ENCODE assay signal across 15 mouse cellular contexts in the genomic region with DNA sequence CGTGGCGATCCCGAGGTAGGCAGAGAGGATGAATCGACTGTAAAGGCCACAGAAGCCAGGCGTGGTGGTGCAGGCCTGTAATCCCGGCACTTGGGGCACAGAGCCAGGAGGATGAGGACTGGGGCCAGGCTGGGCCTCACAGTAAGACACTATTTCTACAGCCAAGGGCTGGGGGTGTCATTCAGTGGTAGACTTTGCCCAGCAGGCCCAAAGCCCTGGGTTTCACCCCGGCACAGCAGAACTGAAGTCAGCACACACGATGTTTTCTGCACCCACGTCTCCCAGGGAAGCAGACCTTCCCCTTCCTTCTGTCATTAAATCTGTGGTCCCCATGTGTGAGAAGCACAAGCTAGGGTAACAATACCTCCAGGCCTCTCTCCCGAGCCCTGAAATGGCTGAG. TPM values are rescaled to one million over a fixed set of nuclear protein-coding genes. Genes with fewer than 3 reads are reported as not detected.
DNase-seq lines count a peak whose midpoint lies in the region; ATAC-seq and TF ChIP-seq lines count a peak whose summit lies in the region.
"Had no signal": no experiment of that assay in that cellular context is flagged by ENCODE, and none has a peak within 500 bp of the region (broad histone marks: within the 10 kb centered on the region; RNA-seq: fewer than 3 reads in every experiment).

No protein-coding gene starts in this region.

- no peak overlapping the region for H3K27ac ChIP-seq in kidney, embryonic 14.5 days (ENCODE audit: low read depth, low read length)
- peak overlapping the region; percentile 46; the same call in 1 of the 2 replicates for H3K27ac ChIP-seq in intestine, postnatal 0 days (ENCODE audit: low read depth, low read length)
- H3K27ac ChIP-seq: embryonic facial prominence, embryonic 15.5 days; hindbrain, embryonic 14.5 days had no signal

- ATAC-seq in kidney, embryonic 14.5 days (ENCODE audit: low FRiP score, low TSS enrichment), result no peak
- ATAC-seq in intestine, postnatal 0 days, result peak; percentile 52
- no peak for ATAC-seq in megakaryocyte-erythroid progenitor cell, adult 5-6 weeks (replicated peaks; ENCODE audit: low FRiP score, low TSS enrichment, poor library complexity, severe bottlenecking)
- ATAC-seq: Patski had no signal

- no peaks in the 10 kb centered on the region for H3K36me3 ChIP-seq in kidney, embryonic 14.5 days (ENCODE audit: control insufficient read depth, insufficient read depth, low read length)
- H3K36me3 ChIP-seq in E14TG2a.4 (ENCODE audit: insufficient read depth, low read length), result peaks cover 32% of the 10 kb centered on the region
- H3K36me3 ChIP-seq in intestine, postnatal 0 days (ENCODE audit: control insufficient read depth, insufficient read depth), result no peaks in the 10 kb centered on the region
- H3K36me3 ChIP-seq: embryonic facial prominence, embryonic 15.5 days had no signal

- H3K4me1 ChIP-seq in kidney, embryonic 14.5 days (ENCODE audit: control insufficient read depth, insufficient read depth, low read length), result peaks cover 5% of the 10 kb centered on the region
- peaks cover 80% of the 10 kb centered on the region for H3K4me1 ChIP-seq in E14TG2a.4 (replicated peaks; ENCODE audit: low read depth, low read length)
- H3K4me1 ChIP-seq in intestine, postnatal 0 days (replicated peaks; ENCODE audit: control insufficient read depth, insufficient read depth, low read length), result 0 out of 2 replicates have a peak, but pooled peaks cover 5% of the 10 kb centered on the region

- WGBS in kidney, embryonic 14.5 days, result 77% methylated on average over 10 of the region's 10 CpGs
- WGBS in intestine, postnatal 0 days, result 37% methylated on average over 10 of the region's 10 CpGs

- no peak for TF ChIP-seq CTCF in E14TG2a.4 (conservative IDR thresholded peaks at IDR 0.05; ENCODE audit: low read length)
- TF ChIP-seq CTCF in intestine, postnatal 0 days (IDR thresholded peaks at IDR 0.05; ENCODE audit: low read depth), result no peak

- H3K4me2 ChIP-seq in kidney, embryonic 14.5 days (replicated peaks; ENCODE audit: low read depth, low read length), result no peak overlapping the region
- peak overlapping the region; percentile 18; the same call in 1 of the 2 replicates for H3K4me2 ChIP-seq in intestine, postnatal 0 days (replicated peaks; ENCODE audit: low read depth)
- H3K4me2 ChIP-seq: embryonic facial prominence, embryonic 15.5 days; hindbrain, embryonic 14.5 days; lung, embryonic 14.5 days had no signal

- no peaks in the 10 kb centered on the region for H3K9me3 ChIP-seq in kidney, embryonic 14.5 days (ENCODE audit: control insufficient read depth, low read length)
- H3K9me3 ChIP-seq in E14TG2a.4 (ENCODE audit: low read length), result no peaks in the 10 kb centered on the region
- H3K9me3 ChIP-seq in intestine, postnatal 0 days (ENCODE audit: control insufficient read depth), result no peaks in the 10 kb centered on the region
- H3K9me3 ChIP-seq: embryonic facial prominence, embryonic 15.5 days had no signal

- peak; percentile 77 for DNase-seq in kidney, adult 11 months
- DNase-seq in Muller cell, postnatal 12 days (ENCODE audit: inconsistent ontology term), result peak; percentile 38
- no peak for DNase-seq in urinary bladder, adult 18-20 months (ENCODE audit: low spot score in 2 of 2)
- DNase-seq: adrenal gland, adult 2 months; lung, embryonic 14.5 days; right cerebral cortex, postnatal 14 days; thymus, adult 18-20 months had no signal

- no peaks in the 10 kb centered on the region for H3K27me3 ChIP-seq in kidney, embryonic 14.5 days (ENCODE audit: control insufficient read depth, insufficient read depth, low read length)
- no peaks in the 10 kb centered on the region for H3K27me3 ChIP-seq in E14TG2a.4 (ENCODE audit: insufficient read depth, low read length)
- H3K27me3 ChIP-seq in intestine, postnatal 0 days (replicated peaks; ENCODE audit: control insufficient read depth, insufficient read depth, low read length), result no peaks in the 10 kb centered on the region
- H3K27me3 ChIP-seq: embryonic facial prominence, embryonic 15.5 days; Patski had no signal

- H3K9ac ChIP-seq in kidney, embryonic 14.5 days (ENCODE audit: low read depth, low read length), result no peak overlapping the region
- H3K9ac ChIP-seq in intestine, postnatal 0 days (ENCODE audit: low read depth, low read length), result no peak overlapping the region
- H3K9ac ChIP-seq: embryonic facial prominence, embryonic 15.5 days; hindbrain, embryonic 14.5 days; lung, embryonic 14.5 days had no signal

- H3K4me3 ChIP-seq in kidney, embryonic 14.5 days (ENCODE audit: low read length), result no peak overlapping the region
- peak overlapping the region; percentile 32; the same call in 1 of the 2 replicates for H3K4me3 ChIP-seq in E14TG2a.4 (replicated peaks; ENCODE audit: low read length)
- no peak overlapping the region for H3K4me3 ChIP-seq in intestine, postnatal 0 days (ENCODE audit: low read depth, low read length)
- H3K4me3 ChIP-seq: embryonic facial prominence, embryonic 15.5 days; myocyte had no signal

RNA-seq across cellular contexts. Expression of a gene that starts 9.8 kb away (rescaled TPM):
- 7.2 and 8.0 TPM in 2 replicates for polyA plus RNA-seq in kidney, embryonic 14.5 days (2014; fragmentation: Nextera tagmentation; extraction: Ambion mirVana)
- polyA plus RNA-seq in intestine, postnatal 0 days (2015; fragmentation: Nextera tagmentation; extraction: Ambion mirVana), result 17.2 and 20.2 TPM in 2 replicates
- total RNA-seq in megakaryocyte-erythroid progenitor cell, adult 5-6 weeks (2014; fragmentation: Nextera tagmentation), result 0.82 and 1.6 TPM in 2 replicates
- total RNA-seq in megakaryocyte-erythroid progenitor cell, adult 5-6 weeks (2017), result 0.42 and 0.72 TPM in 2 replicates

RNA-seq across cellular contexts. Expression of a gene that starts 35.6 kb away (rescaled TPM):
- polyA plus RNA-seq in kidney, embryonic 14.5 days (2014; fragmentation: Nextera tagmentation; extraction: Ambion mirVana), result 954 and 1,227 TPM in 2 replicates
- polyA plus RNA-seq in intestine, postnatal 0 days (2015; fragmentation: Nextera tagmentation; extraction: Ambion mirVana), result 471 and 493 TPM in 2 replicates
- total RNA-seq in megakaryocyte-erythroid progenitor cell, adult 5-6 weeks (2014; fragmentation: Nextera tagmentation), result 3,141 and 3,255 TPM in 2 replicates
- 4,519 and 5,406 TPM in 2 replicates for total RNA-seq in megakaryocyte-erythroid progenitor cell, adult 5-6 weeks (2017)

Comparison
In these comparisons a context has a peak if more than half of its experiments do, and no peak if none do; other contexts are left out.
1. DNase-seq: peak in kidney, adult 11 months (single experiment) and Muller cell, postnatal 12 days (single experiment); none in urinary bladder, adult 18-20 months (0 of 2).